Mouse (Mus musculus) effector memory CD4-positive, alpha-beta T cell, adult 5 months (primary cell): ENCODE data around the gene Gabra2. TPM values are rescaled to one million over a fixed set of nuclear protein-coding genes. Genes with fewer than 3 reads are reported as not detected.

Experiments
- polyA plus RNA-seq: library from polyadenylated mRNA; unstranded; fragments of 100-300 nt; shearing (Covaris generic); gene quantifications from one replicate; pipeline ENCODE4 v1.2.1, GENCODE M21; 2017

The Gabra2 gene
- 0.41 TPM for polyA plus RNA-seq

DNA sequence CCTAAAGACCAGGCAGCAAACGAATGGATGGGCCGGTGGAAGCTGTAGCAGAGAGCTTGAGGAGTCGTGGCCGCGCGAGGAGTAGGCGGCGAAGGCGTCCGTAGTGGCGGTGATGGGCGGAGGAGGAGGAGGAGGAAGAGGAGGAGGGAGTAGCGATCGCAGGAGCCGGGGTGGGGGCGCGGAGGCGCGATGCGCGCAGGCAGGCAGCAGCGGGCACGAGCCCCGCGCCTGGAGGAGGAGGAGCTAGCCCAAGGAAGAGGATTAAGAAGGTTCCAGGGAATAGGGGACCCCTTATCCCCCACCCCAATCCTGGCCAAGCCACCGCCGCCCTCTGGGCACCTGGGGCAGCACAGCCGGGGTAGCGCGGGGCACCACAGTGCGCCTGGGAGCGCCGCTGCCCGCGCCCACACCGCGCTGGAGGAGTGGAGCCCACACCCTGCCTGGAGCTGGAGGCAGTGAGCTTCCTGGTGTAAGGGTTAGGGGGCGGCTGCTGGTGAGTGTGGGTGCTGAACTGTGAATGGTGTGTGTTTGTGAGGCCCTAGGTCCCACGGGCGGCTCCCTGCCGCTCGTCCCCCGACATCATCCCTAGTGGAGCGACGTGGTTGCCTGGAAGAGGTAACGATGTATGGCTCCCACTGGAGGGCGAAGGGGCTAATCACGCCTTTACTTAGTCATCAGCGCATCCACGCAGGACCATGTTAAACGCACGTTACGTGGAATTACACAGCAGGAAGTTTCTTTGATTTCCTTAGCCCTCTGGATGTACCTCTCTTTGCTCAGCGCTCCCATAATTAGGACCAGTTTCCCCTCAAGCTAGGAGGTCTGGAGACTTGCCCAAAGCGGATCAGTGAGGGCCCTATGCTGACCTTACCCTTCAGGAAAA is at the start of gene Gabra2:
TSS of gene Gabra2 (minus strand) at position 125 of the 883 bp plus-strand sequence.

